Mouse (Mus musculus): ENCODE results near the gene Zdhhc17. TPM values are rescaled to one million over a fixed set of nuclear protein-coding genes. Genes with fewer than 3 reads are reported as not detected.

Zdhhc17 gene
- total RNA-seq, 2 experiments from 2014 or later: 20.7 to 22.6 TPM

GRCm38 (mm10) chr10:110971483-110971882 is 38.5 kb downstream of the Zdhhc17 start:
- intact Hi-C loops (cut with DNase I; ENCODE audit: low total_unique reads): loop anchor here (5.0 kb wide), 2 partner anchors 131 to 179 kb away; no protein-coding TSS in a partner anchor
- no peak for DNase-seq

DNA sequence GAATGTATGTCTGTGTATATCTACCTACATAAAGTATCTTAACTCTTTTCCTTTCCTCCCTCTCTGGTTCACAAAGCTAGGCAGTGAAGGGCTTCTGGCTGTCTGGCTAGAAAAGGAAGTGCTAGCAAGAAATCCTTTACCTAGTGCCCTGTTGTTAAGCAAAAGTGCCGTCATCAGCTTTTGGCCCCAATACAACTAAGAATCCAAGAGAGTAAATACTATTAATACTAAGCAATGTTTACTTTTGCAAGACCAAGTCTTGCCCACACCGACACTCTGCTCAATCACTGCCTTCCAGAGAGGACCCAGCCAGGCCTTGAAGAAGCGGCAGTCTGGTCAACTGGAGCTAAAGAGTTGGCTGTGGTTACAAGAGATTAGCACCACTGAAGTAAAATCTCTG is 38.9 kb downstream of the Zdhhc17 start:
- DNase-seq: no peak
- intact Hi-C loops (cut with DNase I; ENCODE audit: low total_unique reads): loop anchor here (5.0 kb wide), 2 partner anchors 131 to 179 kb away; no protein-coding TSS in a partner anchor

GRCm38 (mm10) chr10:110962172-110962571 is 47.8 kb downstream of the Zdhhc17 start:
- no peak for DNase-seq
- intact Hi-C loops (cut with DNase I; ENCODE audit: low total_unique reads): no loop called here

DNA sequence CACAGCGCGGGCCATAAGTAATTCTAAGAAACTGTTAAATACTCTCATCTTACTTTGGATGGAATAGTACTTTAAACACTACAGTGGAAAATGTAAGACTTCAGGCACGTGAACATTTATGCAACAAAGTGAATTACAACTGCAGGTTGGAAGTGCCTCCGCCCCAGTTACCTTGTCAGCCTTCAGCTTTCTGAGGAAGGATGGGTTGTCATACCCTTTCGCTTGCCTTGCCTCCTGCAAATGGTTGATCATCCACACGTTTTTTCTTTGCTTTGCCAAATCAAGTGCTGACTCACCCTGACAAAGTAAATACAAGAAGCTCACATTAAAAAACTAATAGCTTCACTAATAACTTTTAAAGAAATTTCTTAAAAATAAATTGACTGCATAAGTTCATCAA is 49.1 kb downstream of the Zdhhc17 start:
- no peak for DNase-seq
- intact Hi-C loops (cut with DNase I; ENCODE audit: low total_unique reads): no loop called here

GRCm38 (mm10) chr10:110959781-110960180 is 50.2 kb downstream of the Zdhhc17 start:
- no peak for DNase-seq
- intact Hi-C loops (cut with DNase I; ENCODE audit: low total_unique reads): no loop called here

- intact Hi-C loops (cut with DNase I; ENCODE audit: low total_unique reads): no loop called here
- no peak for DNase-seq
Measured at GRCm38 (mm10) chr10:110958879-110959278, 51.1 kb downstream of the Zdhhc17 start.

GRCm38 (mm10) chr10:110952937-110953451 is 56.9 kb downstream of the Zdhhc17 start:
- intact Hi-C loops (cut with DNase I; ENCODE audit: low total_unique reads): no loop called here
- peak; percentile 83 for DNase-seq

- DNase-seq: no peak
- intact Hi-C loops (cut with DNase I; ENCODE audit: low total_unique reads): no loop called here
Measured at GRCm38 (mm10) chr10:110952271-110952670, 57.7 kb downstream of the Zdhhc17 start.

DNA sequence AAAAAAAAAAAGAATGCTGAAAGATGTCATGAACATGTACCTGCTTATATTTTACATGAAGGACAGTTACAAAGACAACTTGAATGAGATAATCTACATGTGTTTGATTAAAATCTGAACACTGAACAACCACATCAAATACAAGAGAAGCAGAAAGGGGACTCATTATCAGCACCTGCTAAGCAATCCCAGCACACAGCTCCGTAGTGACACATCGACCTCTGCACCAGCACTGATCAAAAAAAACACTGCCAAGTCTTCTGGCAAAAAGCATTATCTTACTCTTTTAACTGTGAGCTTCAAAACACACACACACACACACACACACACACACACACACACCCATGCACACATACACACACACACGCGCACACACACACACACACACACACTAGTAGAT is 58.2 kb downstream of the Zdhhc17 start:
- DNase-seq: no peak
- intact Hi-C loops (cut with DNase I; ENCODE audit: low total_unique reads): no loop called here

DNA sequence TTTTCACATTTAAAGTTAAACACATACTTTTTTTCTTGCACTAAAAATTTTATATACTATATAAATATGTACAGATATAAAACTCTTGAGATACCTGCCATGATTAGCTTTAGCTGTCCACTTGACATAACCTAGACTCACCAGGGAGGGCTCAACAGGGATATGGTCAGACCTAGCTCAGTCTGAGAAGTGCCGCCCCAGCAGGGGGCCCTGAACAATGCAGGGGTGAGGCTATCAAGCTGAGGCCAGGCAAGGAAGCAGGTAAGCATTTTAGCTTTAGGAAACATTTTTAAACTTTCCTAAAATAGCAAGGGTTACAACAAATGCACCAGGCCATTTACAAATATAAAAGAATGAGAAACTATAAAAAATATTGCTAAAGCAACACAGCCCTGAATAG is 58.8 kb downstream of the Zdhhc17 start:
- no peak for DNase-seq
- intact Hi-C loops (cut with DNase I; ENCODE audit: low total_unique reads): no loop called here

GRCm38 (mm10) chr10:110947574-110947973 is 62.4 kb downstream of the Zdhhc17 start:
- no peak for DNase-seq
- intact Hi-C loops (cut with DNase I; ENCODE audit: low total_unique reads): no loop called here

- intact Hi-C loops (cut with DNase I; ENCODE audit: low total_unique reads): no loop called here
Measured at GRCm38 (mm10) chr10:110945966-110946365, 64.0 kb downstream of the Zdhhc17 start.

DNA sequence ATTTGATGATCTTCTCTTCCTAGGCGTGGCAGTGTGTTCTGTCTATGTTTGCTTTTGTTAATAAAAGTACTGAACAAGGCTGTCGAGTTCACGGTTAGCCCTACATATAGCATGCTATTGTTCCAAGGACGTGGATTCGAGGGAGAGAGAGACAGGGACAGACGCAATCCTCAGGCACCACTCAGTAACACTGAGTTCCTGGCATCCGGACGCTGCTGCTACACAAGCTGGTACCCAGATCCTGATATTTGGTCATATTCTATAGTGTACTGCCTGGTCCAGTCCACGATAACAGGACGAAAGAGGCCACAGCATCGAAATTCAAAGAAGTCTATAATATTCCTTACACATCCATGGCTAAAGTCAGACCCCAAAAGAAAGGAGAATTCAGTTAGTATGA is 65.8 kb downstream of the Zdhhc17 start:
- intact Hi-C loops (cut with DNase I; ENCODE audit: low total_unique reads): no loop called here
- DNase-seq: no peak

More at GRCm38 (mm10) chr10:110945966-110946365, 64.0 kb downstream of the Zdhhc17 start:
- no peak for DNase-seq

DNA sequence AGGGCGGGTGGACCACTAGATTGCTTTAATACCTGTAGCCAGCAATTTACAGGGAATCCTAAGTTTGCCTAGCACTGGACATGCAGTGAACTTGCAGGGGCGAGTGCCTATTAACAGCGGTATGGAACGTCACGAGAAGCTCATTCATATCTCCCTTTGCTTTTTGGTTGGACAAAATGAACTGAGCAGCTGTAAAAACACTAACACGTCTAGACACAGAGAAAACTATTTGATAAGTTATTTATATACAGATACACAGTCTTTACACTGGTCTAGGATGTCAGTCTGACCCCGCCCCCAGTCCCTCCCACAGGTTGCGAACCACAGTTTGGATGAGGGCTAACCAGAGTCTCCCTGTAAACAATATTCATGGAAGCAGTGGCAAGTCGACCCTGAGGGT is 67.1 kb downstream of the Zdhhc17 start:
- intact Hi-C loops (cut with DNase I; ENCODE audit: low total_unique reads): no loop called here
- no peak for DNase-seq

DNA sequence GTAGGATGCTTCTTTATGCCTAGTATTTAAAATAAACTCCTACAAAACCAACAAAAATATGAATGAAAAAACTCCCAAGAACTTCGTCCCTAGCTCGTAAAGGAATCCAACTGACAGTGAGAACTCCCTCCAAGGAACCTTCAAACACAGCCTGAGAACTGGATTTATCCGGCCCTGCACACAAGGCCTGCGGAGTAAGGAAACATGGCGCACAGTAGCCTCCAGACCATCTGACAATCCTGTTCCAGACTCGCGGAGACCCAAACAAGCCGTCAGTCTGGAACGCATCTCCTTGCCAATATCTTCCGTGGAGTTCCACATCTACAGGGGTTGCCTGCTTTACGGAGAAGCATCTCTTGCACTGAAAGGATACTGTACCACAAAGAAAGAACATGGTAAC is 68.0 kb downstream of the Zdhhc17 start:
- intact Hi-C loops (cut with DNase I; ENCODE audit: low total_unique reads): no loop called here
- no peak for DNase-seq

- DNase-seq: no peak
- intact Hi-C loops (cut with DNase I; ENCODE audit: low total_unique reads): no loop called here
Measured at GRCm38 (mm10) chr10:110940740-110941398, 69.1 kb downstream of the Zdhhc17 start.

- intact Hi-C loops (cut with DNase I; ENCODE audit: low total_unique reads): no loop called here
- no peak for DNase-seq
Measured at GRCm38 (mm10) chr10:110939717-110940116, 70.2 kb downstream of the Zdhhc17 start.

- intact Hi-C loops (cut with DNase I; ENCODE audit: low total_unique reads): no loop called here
- DNase-seq: peak; percentile 24
Measured at GRCm38 (mm10) chr10:110938841-110939549, 70.9 kb downstream of the Zdhhc17 start.

- intact Hi-C loops (cut with DNase I; ENCODE audit: low total_unique reads): no loop called here
- DNase-seq: peak; percentile 45
Measured at GRCm38 (mm10) chr10:110938361-110938760, 71.6 kb downstream of the Zdhhc17 start.

- DNase-seq: no peak
- intact Hi-C loops (cut with DNase I; ENCODE audit: low total_unique reads): no loop called here
Measured at GRCm38 (mm10) chr10:110935669-110936068, 74.3 kb downstream of the Zdhhc17 start.

DNA sequence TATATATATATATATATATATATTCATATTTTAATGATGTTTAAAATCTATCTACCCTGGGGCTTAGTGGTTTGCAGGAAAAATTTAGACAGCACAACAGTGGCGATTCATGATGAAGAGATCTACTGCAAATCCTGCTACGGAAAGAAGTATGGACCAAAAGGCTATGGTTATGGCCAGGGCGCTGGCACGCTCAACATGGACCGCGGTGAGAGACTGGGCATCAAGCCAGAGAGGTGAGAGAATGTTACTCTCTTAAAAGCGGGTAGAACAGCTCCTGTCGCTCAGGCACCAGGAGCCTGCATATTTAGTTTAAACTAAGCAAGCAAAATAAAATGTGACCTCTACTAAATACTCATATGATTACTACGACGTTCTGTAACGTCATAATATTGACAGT is 74.9 kb downstream of the Zdhhc17 start:
- intact Hi-C loops (cut with DNase I; ENCODE audit: low total_unique reads): no loop called here
- no peak for DNase-seq

Measured in gastrocnemius, postnatal 14 days (tissue).